Comparison of ENCODE assay signal across 11 mouse cellular contexts in genomic region chr3:122460848-122461511, GRCm38 (mm10).
DNase-seq lines count a peak whose midpoint lies in the region; ATAC-seq lines count a peak whose summit lies in the region.
"Had no signal": no experiment of that assay in that cellular context is flagged by ENCODE, and none has a peak within 500 bp of the region (broad histone marks: within the 10 kb centered on the region; RNA-seq: fewer than 3 reads in every experiment).

No protein-coding gene starts in this region.

- no peak overlapping the region for H3K4me3 ChIP-seq in neural tube, embryonic 11.5 days (ENCODE audit: low read depth, low read length)
- H3K4me3 ChIP-seq in forebrain, embryonic 14.5 days (ENCODE audit: low read depth, low read length), result no peak overlapping the region
- H3K4me3 ChIP-seq in limb, embryonic 10.5 days, result no peak overlapping the region
- H3K4me3 ChIP-seq in neural tube, embryonic 15.5 days (replicated peaks), result no peak overlapping the region

- H3K27ac ChIP-seq in neural tube, embryonic 11.5 days (ENCODE audit: low read depth, low read length), result peak overlapping the region; percentile 89
- peak overlapping the region; percentile 74 for H3K27ac ChIP-seq in forebrain, embryonic 14.5 days (ENCODE audit: low read depth, low read length)
- peak overlapping the region; percentile 65 for H3K27ac ChIP-seq in limb, embryonic 10.5 days
- H3K27ac ChIP-seq in neural tube, embryonic 15.5 days (replicated peaks), result peak overlapping the region; percentile 60; the same call in 1 of the 2 replicates

- H3K4me1 ChIP-seq in neural tube, embryonic 11.5 days (ENCODE audit: control insufficient read depth, insufficient read depth, low read length), result peaks cover 23% of the 10 kb centered on the region
- H3K4me1 ChIP-seq in forebrain, embryonic 14.5 days (ENCODE audit: control insufficient read depth, insufficient read depth, low read length), result peaks cover 29% of the 10 kb centered on the region
- H3K4me1 ChIP-seq in limb, embryonic 10.5 days, result peaks cover 33% of the 10 kb centered on the region
- peaks cover 32% of the 10 kb centered on the region for H3K4me1 ChIP-seq in neural tube, embryonic 15.5 days

- H3K27me3 ChIP-seq in neural tube, embryonic 11.5 days (ENCODE audit: control insufficient read depth, insufficient read depth, low read length), result no peaks in the 10 kb centered on the region
- no peaks in the 10 kb centered on the region for H3K27me3 ChIP-seq in forebrain, embryonic 14.5 days (replicated peaks; ENCODE audit: control insufficient read depth, insufficient read depth, low read length)
- no peaks in the 10 kb centered on the region for H3K27me3 ChIP-seq in limb, embryonic 10.5 days (ENCODE audit: low read depth, poor library complexity, severe bottlenecking)
- no peaks in the 10 kb centered on the region for H3K27me3 ChIP-seq in neural tube, embryonic 15.5 days (replicated peaks)

- peak overlapping the region; percentile 22; the same call in 1 of the 2 replicates for H3K9ac ChIP-seq in neural tube, embryonic 11.5 days (ENCODE audit: low read length)
- H3K9ac ChIP-seq in forebrain, embryonic 14.5 days (ENCODE audit: low read length), result peak overlapping the region; percentile 30
- H3K9ac ChIP-seq in neural tube, embryonic 15.5 days (replicated peaks), result no peak overlapping the region

- peak; percentile 78 for ATAC-seq in neural tube, embryonic 11.5 days (ENCODE audit: insufficient read depth, low FRiP score, low TSS enrichment)
- peak; percentile 45 for ATAC-seq in forebrain, embryonic 14.5 days
- ATAC-seq in neural tube, embryonic 15.5 days (ENCODE audit: low FRiP score), result peak; percentile 15; the same call in 1 of the 2 replicates

- no peaks in the 10 kb centered on the region for H3K9me3 ChIP-seq in neural tube, embryonic 11.5 days (ENCODE audit: control insufficient read depth, low read length)
- no peaks in the 10 kb centered on the region for H3K9me3 ChIP-seq in forebrain, embryonic 14.5 days (replicated peaks; ENCODE audit: control insufficient read depth, low read length)
- H3K9me3 ChIP-seq in limb, embryonic 10.5 days (replicated peaks), result no peaks in the 10 kb centered on the region
- H3K9me3 ChIP-seq in neural tube, embryonic 15.5 days (replicated peaks), result no peaks in the 10 kb centered on the region

- peak; percentile 57 for DNase-seq in neural tube, embryonic 11.5 days (ENCODE audit: low spot score)
- no peak for DNase-seq in neural tube, embryonic 10.5 days (ENCODE audit: extremely low spot score, low spot score)
- no peak for DNase-seq in forebrain, embryonic 14.5 days (ENCODE audit: low spot score)
- DNase-seq in limb, embryonic 10.5 days (ENCODE audit: low spot score), result no peak
- DNase-seq in retina, embryonic 14.5 days (ENCODE audit: low spot score), result no peak
- DNase-seq in adrenal gland, adult (ENCODE audit: inconsistent age in 2 of 2, low spot score in 1 of 2), result no peak
- DNase-seq in thymus, postnatal 10 days (ENCODE audit: low spot score in 2 of 2), result no peak
- DNase-seq: adrenal gland, adult 2 months; cerebellum, adult 2 months had no signal

- H3K4me2 ChIP-seq in neural tube, embryonic 11.5 days (ENCODE audit: low read depth), result peak overlapping the region; percentile 16
- H3K4me2 ChIP-seq in forebrain, embryonic 14.5 days (ENCODE audit: low read length), result peak overlapping the region; percentile 38
- peak overlapping the region; percentile 31; the same call in 1 of the 2 replicates for H3K4me2 ChIP-seq in neural tube, embryonic 15.5 days
- H3K4me2 ChIP-seq: liver, embryonic 11.5 days had no signal

- 34% methylated on average over 8 of the region's 8 CpGs for WGBS in neural tube, embryonic 11.5 days
- WGBS in forebrain, embryonic 14.5 days, result 5% methylated on average over 8 of the region's 8 CpGs
- 72% methylated on average over 8 of the region's 8 CpGs for WGBS in limb, embryonic 10.5 days
- WGBS in neural tube, embryonic 15.5 days, result 16% methylated on average over 8 of the region's 8 CpGs

- H3K36me3 ChIP-seq in neural tube, embryonic 11.5 days (ENCODE audit: control insufficient read depth, insufficient read depth, low read length), result no peaks in the 10 kb centered on the region
- no peaks in the 10 kb centered on the region for H3K36me3 ChIP-seq in forebrain, embryonic 14.5 days (ENCODE audit: control insufficient read depth, insufficient read depth, low read length)
- H3K36me3 ChIP-seq in limb, embryonic 10.5 days, result no peaks in the 10 kb centered on the region
- no peaks in the 10 kb centered on the region for H3K36me3 ChIP-seq in neural tube, embryonic 15.5 days

Comparison
In these comparisons a context has a peak if more than half of its experiments do, and no peak if none do; other contexts are left out.
1. ATAC-seq: peak in every context shown above with its lines; median percentile 78 in neural tube, embryonic 11.5 days; 45 in forebrain, embryonic 14.5 days; 15 in neural tube, embryonic 15.5 days.